Mouse (Mus musculus) T-helper 17 cell (primary cell): ENCODE data around the gene Mrpl2.

Experiments
- in situ Hi-C, 2 experiments: fragments of 300-600 bp; cut with MboI, MseI; formaldehyde crosslinking; loops; 1 replicate in 1 of 2; 2 replicates in 1 of 2; pipeline ENCODE4 v1.15.1; 2025; ENCODE audit warnings: high pct_unique_total_duplicates in 2 of 2

Mrpl2 gene

DNA sequence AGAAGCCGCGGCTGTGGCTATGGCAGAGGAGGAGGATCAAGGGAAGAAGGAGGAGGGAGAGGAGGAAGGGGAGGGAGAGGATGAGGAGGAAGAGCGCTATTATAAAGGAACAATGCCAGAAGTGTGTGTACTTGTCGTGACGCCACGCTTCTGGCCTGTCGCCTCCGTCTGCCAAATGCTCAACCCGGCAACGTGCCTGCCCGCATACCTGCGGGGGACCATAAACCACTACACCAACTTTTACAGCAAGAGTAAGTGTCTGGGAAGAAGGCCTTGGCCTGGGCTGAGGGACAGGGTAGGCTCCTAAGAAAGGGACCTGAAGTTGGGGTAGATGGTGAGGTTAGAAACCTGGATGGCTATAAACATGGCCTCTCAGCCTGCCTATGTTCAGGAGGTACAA lies 16.0 kb downstream of the Mrpl2 start:
- in situ Hi-C loops, result loop anchor here in 1 of 2 experiments (10.0 kb wide), 1 partner anchor 63 kb away; the partner anchor contains the start of gene Gnmt

DNA sequence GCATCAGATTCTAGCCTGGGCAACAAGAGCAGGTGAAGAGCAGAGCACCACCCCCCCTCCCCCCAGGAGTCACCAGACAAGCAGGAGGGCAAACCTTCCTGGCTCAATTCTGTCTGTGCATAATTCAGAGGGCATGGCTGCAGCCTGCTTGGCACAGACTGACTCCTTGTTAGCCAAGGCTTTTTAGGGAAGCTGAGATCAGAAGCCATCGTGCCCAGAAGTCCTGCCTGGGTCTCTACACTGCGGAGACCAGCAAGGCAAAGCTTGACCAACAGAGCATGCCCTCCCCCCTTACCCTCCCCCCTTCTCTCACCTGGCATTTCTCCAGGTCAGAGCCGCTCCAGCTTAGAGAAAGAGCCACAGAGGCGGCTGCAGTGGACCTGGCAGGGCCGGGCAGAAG lies 16.7 kb downstream of the Mrpl2 start:
- in situ Hi-C loops, result loop anchor here in 1 of 2 experiments (10.0 kb wide), 1 partner anchor 62 kb away; the partner anchor contains the start of gene Gnmt

DNA sequence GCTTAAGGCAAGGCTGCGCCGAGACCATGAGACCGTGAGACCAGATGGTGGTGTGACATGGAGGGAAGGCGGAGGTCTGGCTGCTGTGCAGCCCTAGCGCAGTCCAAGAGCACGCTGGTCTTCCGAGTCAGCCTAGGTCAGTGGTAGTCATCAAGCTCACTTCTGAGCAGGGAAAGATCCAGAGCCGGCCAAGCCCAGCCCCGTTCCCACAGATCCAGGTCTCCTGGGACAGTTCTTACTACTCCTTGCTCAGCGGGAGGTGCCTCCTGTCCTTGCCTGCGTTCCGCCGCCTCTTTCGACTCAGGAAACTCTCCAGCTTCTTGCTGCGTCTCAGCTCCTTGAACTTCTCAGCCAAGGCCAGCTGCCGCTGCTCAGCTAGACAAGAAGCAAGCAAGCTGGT lies 21.7 kb downstream of the Mrpl2 start:
- in situ Hi-C loops, result loop anchor here in 1 of 2 experiments (10.0 kb wide), 1 partner anchor 57 kb away; the partner anchor contains the start of gene Gnmt

DNA sequence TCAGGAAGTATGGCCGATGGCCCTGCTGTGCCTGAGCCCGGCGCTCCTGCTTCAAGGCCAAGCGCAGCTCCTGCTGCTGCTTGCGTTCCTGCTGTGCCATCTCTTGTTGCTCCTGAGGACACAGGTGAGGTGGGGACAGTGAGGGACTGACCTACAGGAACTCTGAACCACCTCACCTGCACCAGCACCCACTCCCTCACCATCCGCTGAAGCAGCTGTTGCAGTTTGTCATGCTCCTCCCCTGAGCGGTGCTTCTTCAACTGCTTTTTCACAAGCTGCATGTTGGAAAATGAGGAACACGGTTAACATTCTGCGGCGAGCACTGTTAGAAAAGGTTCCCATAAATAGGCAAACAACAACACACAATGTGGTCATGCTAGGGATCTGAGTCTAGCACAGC lies 23.9 kb downstream of the Mrpl2 start:
- in situ Hi-C loops, result loop anchor here in 1 of 2 experiments (10.0 kb wide), 1 partner anchor 55 kb away; the partner anchor contains the start of gene Gnmt

DNA sequence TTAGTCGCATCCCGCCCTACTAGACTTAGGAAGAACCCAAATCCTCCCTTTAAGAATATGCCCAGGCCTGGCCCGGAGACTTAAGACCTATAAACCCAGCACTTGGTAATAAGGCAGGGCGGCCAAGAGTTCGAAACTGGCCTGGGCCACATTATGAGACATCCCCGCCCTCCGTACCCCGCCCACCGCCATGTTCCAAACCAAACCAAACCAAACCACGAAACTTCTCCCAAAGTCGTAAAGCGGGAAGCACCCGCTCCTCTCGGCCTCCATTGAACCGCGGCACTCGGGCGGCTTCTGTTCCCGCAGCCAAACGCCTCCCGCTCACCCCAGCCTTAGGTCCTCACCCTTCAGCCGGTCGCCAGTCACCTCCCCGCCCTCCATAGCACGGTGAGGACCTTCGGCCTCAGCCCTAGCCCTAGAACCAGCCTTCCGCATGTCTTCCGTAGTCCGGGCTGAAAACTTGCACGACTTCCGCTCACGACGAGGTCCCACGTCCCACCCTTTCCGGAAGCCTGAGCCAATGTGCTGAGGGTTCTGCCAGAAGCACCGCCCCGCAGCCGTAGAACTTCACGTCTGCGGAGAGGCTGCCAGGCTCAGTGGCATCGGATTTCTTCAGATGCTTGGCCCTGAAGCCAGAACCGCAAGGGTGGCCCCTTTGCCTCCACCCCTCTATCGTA lies 28.0 kb downstream of the Mrpl2 start, which contains the start of gene Rrp36:
Gene Rrp36 (minus strand): TSS at position 503 of the 680 bp plus-strand sequence.
- in situ Hi-C loops, result no loop called here

DNA sequence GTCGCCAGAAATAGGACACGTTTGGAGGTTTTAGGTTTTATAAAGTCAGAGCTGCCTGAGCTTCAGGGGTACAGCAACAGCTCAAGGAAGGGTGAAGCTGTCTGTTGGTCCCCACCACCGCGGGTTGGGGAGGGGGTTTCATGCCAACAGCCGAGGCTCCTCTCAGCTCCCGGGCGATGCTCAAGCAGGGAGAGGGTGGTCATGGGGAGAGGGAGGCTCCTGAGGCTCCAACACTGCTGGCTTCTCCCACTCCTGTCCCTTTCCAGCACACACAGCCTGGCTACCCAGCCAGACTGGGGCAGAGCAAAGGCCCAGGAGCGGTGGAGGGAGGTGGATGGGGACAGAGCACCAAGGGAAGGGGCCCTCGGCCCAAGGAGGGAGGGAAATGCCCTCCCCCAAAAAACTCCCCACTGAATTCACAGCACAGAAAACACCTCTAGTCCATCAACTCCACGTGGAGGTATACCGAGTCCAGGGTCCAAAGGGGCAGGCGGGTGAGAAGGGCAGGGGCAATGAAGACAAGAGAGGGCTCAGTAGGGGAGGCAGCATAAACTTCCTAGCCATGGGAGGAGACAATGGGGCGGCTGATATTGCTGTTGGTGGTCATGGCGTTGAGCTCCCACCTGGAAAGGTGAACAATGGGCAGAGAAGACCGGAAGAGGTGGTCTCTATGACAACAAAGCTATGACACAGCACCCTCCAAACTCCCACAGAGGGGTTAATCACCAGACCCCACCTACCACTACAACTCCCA lies 28.7 kb downstream of the Mrpl2 start:
- in situ Hi-C loops, result no loop called here

DNA sequence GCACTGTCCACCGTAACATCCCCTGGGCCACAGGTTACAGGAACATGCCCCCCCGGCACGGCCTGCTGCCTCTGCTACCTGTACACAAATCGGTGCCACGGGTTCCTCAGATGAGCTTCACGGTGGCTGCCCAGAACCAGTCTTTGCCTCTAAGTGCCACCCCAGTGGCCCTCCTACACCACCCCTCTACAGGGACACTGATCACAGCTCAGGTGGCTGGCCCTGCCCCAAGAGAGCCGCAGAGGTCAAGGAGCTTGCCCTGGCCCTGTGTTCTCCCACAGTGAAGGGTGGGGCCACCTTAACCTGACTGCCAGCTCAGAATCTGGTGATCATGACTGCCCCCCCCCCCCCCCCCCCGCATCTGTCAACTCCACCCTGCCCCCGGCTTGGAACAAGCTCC lies 32.4 kb downstream of the Mrpl2 start, which contains the start of gene Mea1:
Gene Mea1 (plus strand): TSS at position 378 of the 400 bp plus-strand sequence.
- in situ Hi-C loops, result no loop called here

DNA sequence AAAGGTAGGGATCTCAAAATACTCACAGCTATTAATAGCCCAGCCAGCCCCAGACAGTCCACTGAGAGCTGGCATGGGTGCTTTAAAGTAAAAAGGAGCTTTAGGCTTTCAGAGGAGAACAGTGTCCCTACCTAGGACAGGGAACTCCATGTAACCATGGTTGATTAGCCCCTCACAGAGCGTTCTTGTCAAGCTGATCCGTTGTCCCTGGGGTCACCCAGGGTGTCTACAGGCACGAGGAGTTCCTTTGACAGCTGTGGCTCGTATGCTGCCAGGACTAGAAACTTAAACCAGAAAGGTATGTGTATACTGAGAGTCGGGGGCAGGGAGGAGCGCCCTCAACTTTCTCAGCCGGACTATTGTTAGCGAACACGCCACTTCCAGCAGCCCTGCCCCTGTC lies 32.9 kb downstream of the Mrpl2 start:
- in situ Hi-C loops, result no loop called here

DNA sequence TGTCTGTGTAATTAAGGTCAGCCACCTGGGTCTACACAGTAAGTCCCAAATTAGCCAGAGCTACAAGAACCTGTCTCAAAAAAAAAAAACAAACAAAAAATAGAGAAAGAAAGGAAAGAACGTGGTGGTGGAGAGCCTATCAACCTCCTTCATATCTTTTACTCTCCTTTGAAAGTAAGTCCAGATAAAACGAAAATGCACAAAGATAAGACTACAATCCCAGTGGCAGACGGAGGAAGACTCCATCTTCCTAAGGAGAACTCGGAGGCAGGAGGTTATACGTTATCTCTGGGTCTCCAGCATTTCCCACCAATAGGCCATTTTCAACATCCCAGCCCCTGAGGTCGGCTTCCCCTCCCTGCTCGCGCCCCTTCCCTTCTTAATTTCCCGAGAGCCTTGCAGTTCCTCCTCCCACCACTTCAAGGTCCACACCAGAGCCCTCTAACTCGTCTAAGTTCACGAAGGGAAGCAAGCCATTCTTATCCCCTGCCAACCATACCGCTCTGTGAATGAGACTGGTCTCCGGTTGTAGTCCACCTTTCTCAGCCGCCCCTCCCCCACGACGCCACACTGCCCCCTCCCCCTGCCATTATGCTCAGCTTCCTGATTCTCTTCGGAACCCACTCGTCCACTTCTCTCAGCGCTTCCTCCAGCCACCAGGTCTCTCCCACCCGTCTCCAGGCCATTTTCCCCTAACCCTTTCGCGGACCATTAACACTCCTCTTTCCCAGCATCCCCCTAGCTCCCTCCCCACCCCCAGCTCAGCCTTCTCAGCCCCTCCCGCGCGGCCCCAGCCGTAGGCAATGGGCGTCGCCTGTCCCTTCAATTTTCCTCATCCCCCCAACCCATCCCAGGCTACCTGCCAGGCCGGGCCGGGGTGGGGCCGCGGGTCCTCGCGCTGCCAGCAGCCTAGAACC lies 34.1 kb downstream of the Mrpl2 start:
- in situ Hi-C loops, result no loop called here

DNA sequence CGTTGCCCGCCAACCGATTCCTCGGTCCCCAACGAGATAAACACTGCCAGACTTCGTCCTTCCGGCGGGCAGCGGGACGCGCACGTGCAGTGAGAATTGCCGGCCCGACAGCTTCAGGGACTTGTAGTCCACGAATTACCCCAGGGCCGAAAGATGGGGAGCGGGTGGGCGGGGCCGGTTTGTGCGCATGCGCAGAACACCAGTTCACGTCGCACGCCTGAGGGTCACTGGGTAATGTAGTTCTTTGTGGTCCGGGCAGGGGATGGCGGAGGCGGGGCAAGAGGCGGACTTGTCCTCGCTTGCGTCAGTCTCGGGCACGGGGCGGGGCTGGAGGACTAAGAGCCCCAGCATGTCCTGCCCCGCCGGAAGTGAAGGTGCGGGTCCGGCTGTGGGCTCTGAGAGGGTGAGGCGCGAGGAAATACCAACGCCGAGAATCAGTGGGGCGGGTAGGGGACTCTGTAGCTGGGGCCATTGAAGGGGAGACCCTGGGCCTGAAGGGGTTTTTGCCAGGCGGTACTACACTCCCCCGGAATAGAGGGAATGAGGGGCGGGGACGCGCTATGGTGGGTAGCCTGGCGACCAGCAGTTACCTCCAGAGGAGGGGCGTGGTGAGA lies 34.8 kb downstream of the Mrpl2 start, which contains the start of gene Klhdc3:
Gene Klhdc3 (minus strand): TSS at position 155 of the 614 bp plus-strand sequence.
- in situ Hi-C loops, result no loop called here

DNA sequence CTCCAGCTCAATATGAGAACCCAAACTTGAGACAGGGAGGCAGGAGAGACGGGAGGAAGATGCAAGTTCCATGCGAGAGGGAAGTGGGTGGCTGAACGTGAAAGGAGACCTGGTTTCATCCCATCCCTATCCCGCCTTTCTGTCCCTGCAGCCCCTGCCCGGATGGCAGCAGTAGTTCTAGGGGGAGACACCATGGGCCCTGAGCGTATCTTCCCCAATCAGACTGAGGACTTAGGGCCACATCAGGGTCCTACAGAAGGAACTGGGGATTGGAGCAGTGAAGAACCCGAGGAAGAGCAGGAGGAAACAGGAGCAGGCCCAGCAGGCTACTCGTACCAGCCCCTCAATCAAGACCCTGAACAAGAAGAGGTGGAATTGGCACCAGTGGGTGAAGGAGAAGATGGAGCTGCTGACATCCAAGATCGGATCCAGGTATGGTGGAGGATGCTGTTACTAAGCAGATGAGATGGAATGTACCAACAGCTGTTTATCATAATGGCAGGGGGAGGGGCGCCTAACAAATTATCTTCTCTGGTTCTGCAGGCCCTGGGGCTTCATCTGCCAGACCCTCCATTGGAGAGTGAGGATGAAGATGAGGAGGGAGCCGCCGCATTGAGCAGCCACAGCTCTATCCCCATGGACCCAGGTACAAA lies 35.6 kb downstream of the Mrpl2 start:
- in situ Hi-C loops, result no loop called here

DNA sequence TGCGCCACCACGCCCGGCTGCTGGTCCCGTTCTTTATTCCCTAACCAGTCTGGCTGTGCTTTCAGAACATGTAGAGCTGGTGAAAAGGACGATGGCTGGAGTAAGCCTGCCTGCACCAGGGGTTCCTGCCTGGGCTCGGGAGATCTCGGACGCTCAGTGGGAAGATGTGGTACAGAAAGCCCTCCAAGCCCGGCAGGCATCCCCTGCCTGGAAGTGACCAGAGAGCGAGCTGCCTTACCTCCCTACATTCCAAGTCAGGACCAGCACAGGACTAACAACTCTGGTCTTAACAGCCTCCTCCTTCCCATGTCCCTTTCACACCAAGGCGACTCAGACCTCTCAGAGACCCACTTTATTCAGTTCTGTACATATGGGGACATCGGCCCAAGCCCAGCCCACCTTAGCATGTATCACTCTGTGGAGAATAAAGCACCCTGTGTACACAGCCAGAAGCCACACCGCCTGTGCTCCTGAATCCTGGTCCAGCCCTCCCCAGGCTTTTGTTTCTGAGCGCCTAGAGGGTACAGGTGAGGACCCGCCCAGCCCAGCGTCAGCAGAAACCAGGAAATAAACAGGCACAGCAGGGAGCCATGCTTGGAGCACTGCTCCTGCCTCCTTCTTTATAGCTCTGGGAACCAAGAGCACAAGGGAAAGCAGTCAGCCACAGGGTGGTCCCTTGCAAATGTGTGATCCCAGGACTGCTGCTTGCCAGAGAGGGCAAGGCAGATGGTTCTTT lies 36.8 kb downstream of the Mrpl2 start:
- in situ Hi-C loops, result no loop called here

DNA sequence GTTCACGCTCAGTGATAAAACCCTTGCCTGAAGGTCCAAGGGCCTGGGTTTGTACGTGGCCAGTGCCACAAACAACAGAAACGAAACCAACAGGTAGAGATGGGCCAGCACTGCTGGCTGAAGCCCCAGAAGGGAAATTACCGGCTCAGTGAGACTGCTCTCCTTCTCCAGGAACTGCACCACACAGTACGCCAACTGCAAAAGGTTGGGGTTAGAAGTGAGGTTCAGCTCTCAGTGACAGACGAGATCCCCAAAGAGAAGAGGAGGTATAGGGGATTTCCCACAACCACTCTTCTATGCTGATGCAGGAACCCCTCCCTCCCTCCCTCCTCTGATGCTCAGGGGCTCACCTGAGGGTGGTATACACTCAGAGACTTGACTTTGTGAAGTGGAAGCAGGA lies 39.9 kb downstream of the Mrpl2 start:
- in situ Hi-C loops, result no loop called here

DNA sequence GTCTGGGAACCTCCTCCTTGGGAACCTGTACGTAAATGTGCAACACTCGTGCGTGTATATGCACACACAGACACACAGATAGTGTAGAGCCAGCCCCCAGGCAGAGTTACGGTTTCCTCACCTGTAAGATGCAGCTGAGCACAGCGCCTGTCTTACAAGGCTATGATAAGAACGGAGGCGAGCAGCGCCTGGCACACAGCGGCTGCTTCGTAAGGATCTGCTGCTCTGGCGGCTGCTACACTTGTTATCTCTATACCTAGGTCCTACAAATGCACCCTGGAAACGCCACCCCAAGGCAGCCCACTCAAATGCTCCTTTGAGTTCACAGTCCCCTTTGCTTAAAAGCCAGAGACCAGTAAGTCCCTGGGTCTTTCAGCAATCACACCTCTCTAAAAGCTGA lies 44.6 kb downstream of the Mrpl2 start:
- in situ Hi-C loops, result no loop called here

DNA sequence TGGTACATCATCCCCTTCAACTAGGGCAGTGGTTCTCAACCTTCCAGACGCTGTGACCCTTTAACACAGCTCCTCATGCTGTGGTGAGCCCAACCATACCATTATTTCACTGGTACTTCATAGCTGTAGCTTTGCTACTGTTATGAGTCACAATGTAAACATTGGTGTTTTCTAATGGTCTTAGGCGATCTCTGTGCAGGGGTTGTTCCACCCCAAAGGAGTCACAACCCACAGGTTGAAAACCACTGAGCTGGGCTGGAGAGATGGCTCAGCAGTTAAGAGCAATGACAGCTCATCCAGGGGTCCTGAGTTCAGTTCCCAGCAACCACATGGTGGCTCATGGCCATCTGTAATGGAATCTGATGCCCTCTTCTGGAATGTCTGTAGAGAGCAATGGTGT lies 45.4 kb downstream of the Mrpl2 start:
- in situ Hi-C loops, result no loop called here

DNA sequence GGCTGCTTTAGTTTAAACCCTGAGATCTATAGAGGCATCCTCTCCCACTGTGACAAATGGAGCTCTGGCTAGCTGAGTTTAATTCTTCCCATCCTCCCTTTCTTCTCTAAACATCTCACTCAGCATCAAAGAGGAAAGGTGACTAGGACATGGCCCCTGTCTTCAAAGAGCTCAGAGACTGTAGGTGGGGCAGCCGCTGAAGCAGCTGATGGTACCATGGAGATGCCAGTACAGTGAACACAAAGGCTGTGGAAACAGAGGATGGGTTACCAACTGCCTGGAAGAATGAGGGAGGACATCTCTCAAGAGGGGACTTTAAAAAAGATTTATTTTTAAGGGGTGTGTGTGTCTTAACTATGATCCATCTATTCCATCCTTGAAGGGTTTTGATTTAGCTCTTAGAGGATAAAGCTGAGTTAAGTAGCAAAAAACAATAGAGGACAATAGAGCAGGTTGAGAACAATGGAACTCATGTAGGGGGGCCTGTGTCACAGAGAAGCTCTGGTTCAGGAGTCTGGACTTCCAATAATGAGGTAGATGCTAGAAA lies 48.6 kb downstream of the Mrpl2 start:
- in situ Hi-C loops, result no loop called here

DNA sequence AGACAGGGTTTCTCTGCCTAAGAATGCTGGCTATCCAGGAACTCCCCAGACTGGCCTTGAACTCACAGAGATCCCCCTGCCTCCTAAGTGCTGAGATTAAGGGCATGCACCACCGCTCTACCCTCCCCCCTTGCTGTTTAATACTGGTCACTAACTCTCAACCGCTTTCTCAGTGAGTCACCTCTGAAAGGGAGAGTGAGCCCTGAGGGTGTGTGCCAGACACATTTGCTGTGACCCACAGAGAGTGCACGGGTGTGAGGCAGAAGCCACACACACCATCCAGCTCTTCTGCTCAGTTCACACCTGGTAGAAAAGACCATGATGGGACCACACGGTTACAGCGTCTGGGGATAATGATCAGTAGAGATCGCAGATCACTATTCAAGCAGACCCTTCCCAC lies 52.5 kb downstream of the Mrpl2 start:
- in situ Hi-C loops, result no loop called here

DNA sequence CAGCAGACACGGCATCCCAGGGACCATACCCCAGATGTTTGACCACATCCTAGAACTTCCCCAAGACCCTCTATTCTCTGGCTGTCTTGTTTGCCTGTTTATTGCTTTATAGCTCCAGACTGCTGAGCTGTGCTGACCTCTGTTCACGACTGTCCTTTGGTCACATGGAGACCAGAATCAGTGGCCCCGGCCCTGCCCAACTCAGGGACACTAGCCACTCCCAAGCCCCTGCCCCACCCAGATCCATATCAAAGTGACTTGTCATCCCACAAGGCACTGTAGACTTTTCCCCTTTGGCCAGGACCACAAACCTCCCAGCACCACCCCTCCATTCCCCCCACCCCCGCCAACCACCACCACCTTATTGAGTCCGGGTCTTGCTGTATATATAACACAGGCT lies 53.2 kb downstream of the Mrpl2 start:
- in situ Hi-C loops, result no loop called here
